Mouse (Mus musculus): Measurements from ENCODE around the gene Ak8. TPM values are rescaled to one million over a fixed set of nuclear protein-coding genes. Genes with fewer than 3 reads are reported as not detected.

Ak8 gene
- polyA plus RNA-seq, 2 experiments from 2014 or later: not detected

Other genes with a start within 250 kb of the Ak8 start
- under 1 TPM in 1 of 2 experiments, not detected in 1; 0.52 TPM for gene 1700007K13Rik, start 233.8 kb upstream of the Ak8 start, polyA plus RNA-seq (2017; shearing (Covaris generic))
- 10 to 100 TPM; 15.7 to 17.2 TPM for gene Mrps2, start 232.1 kb upstream of the Ak8 start, polyA plus RNA-seq (2017; shearing (Covaris generic))
- gene Gbgt1, start 203.3 kb upstream of the Ak8 start, polyA plus RNA-seq (2017; shearing (Covaris generic)): not detected
- gene Gm10134, start 194.1 kb upstream of the Ak8 start, polyA plus RNA-seq (2017; shearing (Covaris generic)): not detected
- gene Ralgds, start 187.0 kb upstream of the Ak8 start, polyA plus RNA-seq (2017; shearing (Covaris generic)): 1 to 10 TPM; 7.4 to 8.3 TPM
- not detected for gene Cel, start 136.8 kb upstream of the Ak8 start, polyA plus RNA-seq (2017; shearing (Covaris generic))
- 10 to 100 TPM; 12.5 to 20.3 TPM for gene Gtf3c5, start 116.4 kb upstream of the Ak8 start, polyA plus RNA-seq (2017; shearing (Covaris generic))
- under 1 TPM; 0.20 to 0.85 TPM for gene Gfi1b, start 78.2 kb upstream of the Ak8 start, polyA plus RNA-seq (2017; shearing (Covaris generic))
- gene Tsc1, start 58.9 kb upstream of the Ak8 start, polyA plus RNA-seq (2017; shearing (Covaris generic)): 10 to 100 TPM; 13.9 to 16.2 TPM
- 1 to 10 TPM in 1 of 2 experiments, not detected in 1; 1.4 TPM for gene Spaca9, start 437 bp upstream of the Ak8 start, polyA plus RNA-seq (2017; shearing (Covaris generic))
- gene Gtf3c4, start 140.2 kb downstream of the Ak8 start, polyA plus RNA-seq (2017; shearing (Covaris generic)): 1 to 10 TPM; 1.9 to 2.4 TPM
- 10 to 100 TPM; 11.1 to 11.4 TPM for gene Ddx31, start 140.2 kb downstream of the Ak8 start, polyA plus RNA-seq (2017; shearing (Covaris generic))
- not detected for gene Barhl1, start 216.5 kb downstream of the Ak8 start, polyA plus RNA-seq (2017; shearing (Covaris generic))

Data from activated CD4-positive, CD25-positive, alpha-beta regulatory T cell, adult 4 months (primary cell).